Mouse (Mus musculus) lung, adult 2 months (tissue): ENCODE measurements around the gene Dock8.

ENCODE experiments used
- CTCF ChIP-seq: fragments of 200-500 bp; IDR thresholded peaks from 2 replicates; pipeline ENCODE4 v1.5.1; 2011; ENCODE audit warnings: mild to moderate bottlenecking, low read length, control low read depth; ENCODE audit not compliant: insufficient read depth
- POLR2A ChIP-seq: fragments of 200-500 bp; IDR thresholded peaks from 2 replicates; pipeline ENCODE4 v1.6.1; 2011; ENCODE audit warnings: low read depth, mild to moderate bottlenecking, control low read depth, low read length, borderline replicate concordance; ENCODE audit errors: extremely low read depth

DNA sequence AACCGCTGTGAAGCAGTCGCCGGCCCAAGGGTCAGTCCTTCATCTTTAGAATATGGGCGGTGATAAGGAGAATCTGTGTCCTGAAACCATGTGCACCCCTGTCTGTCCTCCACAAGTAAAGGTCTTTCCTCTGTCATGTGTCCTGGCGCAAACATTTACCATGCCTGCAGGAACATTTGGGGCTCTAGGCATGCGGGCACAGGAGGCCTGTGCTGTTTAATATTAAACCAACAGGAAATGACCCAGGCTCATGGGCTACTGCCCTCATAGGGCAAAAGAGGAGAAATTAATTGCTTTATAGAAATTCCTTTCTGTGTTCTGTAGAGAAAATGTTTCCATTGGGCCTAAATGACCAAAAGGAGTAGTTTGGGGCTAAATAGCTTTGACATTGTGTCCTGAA is 36.5 kb downstream of the Dock8 start:
- TF ChIP-seq CTCF = no peak
- no peak for TF ChIP-seq POLR2A
